Mouse (Mus musculus) cortical plate, adult 2 months (tissue): Measurements from ENCODE around the gene Cux2.

Source experiments
- CTCF ChIP-seq: fragments of 200-500 bp; IDR thresholded peaks from 2 replicates; pipeline ENCODE4 v1.5.1; 2011; ENCODE audit warnings: mild to moderate bottlenecking, control low read depth, low read length; ENCODE audit not compliant: insufficient read depth; ENCODE audit errors: extremely low read depth
- POLR2A ChIP-seq: fragments of 200-500 bp; IDR thresholded peaks from 2 replicates; pipeline ENCODE4 v1.6.1; 2011; ENCODE audit warnings: mild to moderate bottlenecking, low read length, control low read depth; ENCODE audit not compliant: insufficient read depth; ENCODE audit errors: extremely low read depth

DNA sequence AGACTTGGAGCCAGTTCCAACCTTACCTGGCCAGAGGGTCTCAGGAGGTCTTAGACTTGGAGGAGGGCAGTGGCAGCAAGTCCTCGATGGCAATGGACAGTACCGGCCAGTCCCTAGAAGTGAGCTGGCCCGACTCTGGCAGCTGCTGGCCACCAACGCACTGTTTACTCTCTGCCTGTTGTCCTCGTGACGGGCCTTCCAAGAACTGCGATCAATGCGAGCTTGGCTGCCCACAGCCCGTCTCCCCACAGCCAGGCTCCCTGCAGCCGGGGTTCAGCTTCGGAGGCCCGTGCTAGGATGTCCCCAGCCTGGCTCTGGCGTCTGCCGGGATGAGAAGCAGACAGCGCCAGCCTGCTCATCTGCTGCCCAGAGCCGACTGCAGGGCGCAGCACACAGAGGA is 30.6 kb downstream of the Cux2 start:
- TF ChIP-seq CTCF (no peak), POLR2A (no peak)
